Mouse (Mus musculus): ENCODE measurements at regions not wholly inside any gene's neighbourhood (a gene's known extent, or its start where the extent isn't known, plus 50 kb on each side); places are given as distances from the start of the nearest gene placed in this dataset.
"Not testable (repeated sequence)": the region's sequence is repeated elsewhere in the genome, so short reads cannot be mapped to it uniquely, and the experiment has no call there.

DNA sequence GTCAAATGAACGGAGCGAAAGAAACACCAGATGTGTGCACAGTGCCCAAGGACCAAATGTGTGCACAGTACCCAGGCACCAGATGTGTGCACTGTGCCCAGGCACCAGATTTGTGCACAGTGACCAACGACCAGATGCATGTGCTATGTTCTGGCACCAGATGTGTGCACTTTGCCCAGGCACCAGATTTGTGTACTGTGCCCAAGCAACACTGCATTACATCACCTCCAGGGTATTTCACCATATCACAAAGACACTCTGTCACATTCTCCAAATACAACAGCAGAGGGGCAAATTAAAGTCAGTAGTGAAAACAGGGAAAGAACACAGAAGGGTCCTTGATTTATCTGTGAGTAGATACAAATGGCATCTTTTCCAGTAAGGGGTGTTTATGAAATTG is 93.4 kb downstream of the Mettl4 start:
- DNase-seq: no peak
- intact Hi-C loops (cut with DNase I): no loop called here

GRCm38 (mm10) chr17:94655473-94655872 is 94.3 kb downstream of the Mettl4 start:
- intact Hi-C loops (cut with DNase I): loop anchor here (2.0 kb wide), 1 partner anchor 17 kb away; no protein-coding TSS in a partner anchor
- DNase-seq: no peak

- intact Hi-C loops (cut with DNase I): loop anchor here (2.0 kb wide), 1 partner anchor 18 kb away; no protein-coding TSS in a partner anchor
- no peak for DNase-seq
Observed at GRCm38 (mm10) chr17:94654634-94655033, 95.2 kb downstream of the Mettl4 start.

DNA sequence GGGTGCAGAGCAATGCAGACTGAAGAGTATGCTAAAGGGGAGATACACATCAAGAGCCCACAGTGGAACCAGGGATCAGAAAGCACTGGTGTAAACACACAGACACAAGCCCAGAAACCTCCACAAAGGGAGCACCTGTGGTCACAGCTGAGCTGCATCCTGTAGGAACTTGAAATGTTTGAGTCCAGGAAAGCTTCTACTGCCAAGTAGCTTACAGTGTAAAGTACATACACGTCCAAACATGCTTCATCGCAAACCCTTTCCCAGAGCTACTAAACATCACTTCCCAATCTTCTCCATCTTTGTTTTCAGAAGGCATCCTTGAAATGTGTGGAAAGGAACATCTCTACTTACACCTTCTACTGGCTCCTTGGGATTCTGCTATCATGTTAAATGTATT is 97.4 kb downstream of the Mettl4 start:
- intact Hi-C loops (cut with DNase I): no loop called here

DNA sequence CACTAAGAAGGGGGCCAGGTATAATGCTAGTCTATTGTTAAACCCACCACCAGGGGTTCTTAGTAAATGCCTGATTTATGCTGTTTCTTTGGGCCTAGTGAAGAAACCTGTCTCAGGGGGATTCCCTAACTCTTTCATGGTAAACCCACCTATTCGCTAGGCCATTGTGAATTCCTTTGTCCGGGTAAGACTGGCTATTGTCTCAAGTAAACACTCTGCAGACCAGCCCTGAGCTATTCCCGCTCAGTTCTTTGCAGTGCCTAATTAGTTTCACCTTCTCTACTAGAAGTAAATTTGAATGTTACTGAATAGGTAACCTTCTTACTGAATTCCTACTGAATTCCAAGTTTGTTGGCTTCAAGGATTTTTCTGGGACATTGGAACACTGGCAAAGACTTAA is 98.3 kb downstream of the Mettl4 start:
- intact Hi-C loops (cut with DNase I); DNase-seq: not testable (repeated sequence)

More for the DNA sequence above, 97.4 kb downstream of the Mettl4 start:
- no peak for DNase-seq
